Mouse (Mus musculus) lung, postnatal 0 days (tissue): ENCODE data around the gene Fignl1. TPM values are rescaled to one million over a fixed set of nuclear protein-coding genes. Genes with fewer than 3 reads are reported as not detected.
A peak's percentile ranks its signal among the peaks of the same experiment; 100 is the strongest.

Experiments used
- ATAC-seq: fragments of 200-750 bp; cut with Nextera tagmentation; 2 replicates; pipeline ENCODE4 v1.8.0; 2017; ENCODE audit warnings: moderate library complexity
- DNase-seq: peaks from one replicate; pipeline ENCODE4 v3.0.0-alpha.2; 2016; ENCODE audit warnings: low spot score
- H3K27ac ChIP-seq: fragments of 300-500 bp; sonication (generic); 2 replicates; pipeline ENCODE4 v1.5.1; 2014; ENCODE audit warnings: antibody characterized with exemption, mild to moderate bottlenecking, low read length, mixed read lengths
- H3K27me3 ChIP-seq: fragments of 300-500 bp; sonication (generic); replicated peaks from 2 replicates; pipeline ENCODE4 v1.6.1; 2014; ENCODE audit warnings: low read length, mixed read lengths; ENCODE audit not compliant: insufficient read depth
- H3K36me3 ChIP-seq: fragments of 300-500 bp; sonication (generic); 2 replicates; pipeline ENCODE4 v1.6.1; 2014; ENCODE audit warnings: low read length, mixed read lengths; ENCODE audit not compliant: insufficient read depth
- H3K4me1 ChIP-seq: fragments of 300-500 bp; sonication (generic); 2 replicates; pipeline ENCODE4 v1.6.1; 2014; ENCODE audit warnings: antibody characterized with exemption, low read depth, low read length, mixed read lengths; ENCODE audit not compliant: insufficient read depth
- H3K4me2 ChIP-seq: fragments of 300-500 bp; sonication (generic); replicated peaks from 2 replicates; pipeline ENCODE4 v1.6.1; 2014; ENCODE audit warnings: low read depth, mild to moderate bottlenecking, low read length, moderate library complexity, mixed read lengths
- H3K4me3 ChIP-seq: fragments of 300-500 bp; sonication (generic); 2 replicates; pipeline ENCODE4 v1.5.1; 2014; ENCODE audit warnings: low read depth, low read length
- H3K9ac ChIP-seq: fragments of 300-500 bp; sonication (generic); replicated peaks from 2 replicates; pipeline ENCODE4 v1.6.1; 2014; ENCODE audit warnings: low read depth, mild to moderate bottlenecking
- H3K9me3 ChIP-seq: fragments of 300-500 bp; sonication (generic); 2 replicates; pipeline ENCODE4 v1.6.1; 2016; ENCODE audit warnings: low read length, mixed read lengths
- CTCF ChIP-seq: IDR thresholded peaks from 2 replicates; pipeline ENCODE4 v1.5.1; 2016; ENCODE audit warnings: antibody characterized with exemption, mild to moderate bottlenecking
- EP300 ChIP-seq: IDR thresholded peaks from 2 replicates; pipeline ENCODE4 v1.6.1; 2016; ENCODE audit warnings: antibody characterized with exemption, mild to moderate bottlenecking, control low read depth
- WGBS: fragments of 180-500 bp; shearing (Covaris S2); extraction: QIAGEN DNeasy Blood & Tissue Kit; methylation state at CpG from one replicate; pipeline ENCODE4 v1.1.7; 2014; 5-methylcytosine and 5-hydroxymethylcytosine counted together
- polyA plus RNA-seq: library from polyadenylated mRNA; unstranded; fragments of >200 nt; fragmentation: Nextera tagmentation; extraction: Ambion mirVana; gene quantifications from 2 replicates; pipeline ENCODE4 v1.2.1, GENCODE M21; 2015

Gene Fignl1
- 4.2 and 5.6 TPM in 2 replicates for polyA plus RNA-seq

- H3K4me3 ChIP-seq, result peak within 1 kb of the TSS; percentile 69
- peak within 1 kb of the TSS; percentile 69 for H3K9ac ChIP-seq
- H3K36me3 ChIP-seq, result no peaks in the 10 kb centered on the region
- DNase-seq, result peak; percentile 98
- no peak for TF ChIP-seq EP300
- TF ChIP-seq CTCF, result peak; percentile 44
- H3K4me1 ChIP-seq, result no peaks in the 10 kb centered on the region
- ATAC-seq, result peak; percentile 98
- under 1% methylated on average over 52 of the region's 53 CpGs for WGBS
- H3K9me3 ChIP-seq, result no peaks in the 10 kb centered on the region
- peak within 1 kb of the TSS; percentile 92 for H3K27ac ChIP-seq
- H3K27me3 ChIP-seq, result no peaks in the 10 kb centered on the region
- peak within 1 kb of the TSS; percentile 89 for H3K4me2 ChIP-seq
Measured at GRCm38 (mm10) chr11:11808820-11809403, at the start of gene Fignl1. Fignl1 (minus strand) TSS chr11:11808962.

DNA sequence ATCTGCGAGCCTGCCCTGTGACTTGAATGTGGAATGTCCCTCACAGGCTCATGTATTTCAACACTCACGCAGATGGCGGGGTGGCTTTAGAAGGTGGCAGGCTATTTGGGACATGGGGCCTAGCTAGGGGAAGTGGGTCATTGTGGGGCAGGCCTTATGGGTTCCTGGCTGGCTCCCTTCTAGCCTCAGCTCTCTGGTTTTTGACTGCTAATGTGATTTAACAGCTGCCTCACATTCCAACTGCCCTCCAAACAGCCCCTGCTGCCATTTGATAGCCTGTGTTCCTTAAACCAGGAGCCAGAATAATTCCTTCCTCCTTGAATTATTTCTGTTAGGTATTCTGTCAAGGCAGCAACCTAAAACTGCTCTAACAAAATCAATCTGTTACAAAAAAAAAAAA lies 48.2 kb upstream of the Fignl1 start:
- H3K4me3 ChIP-seq, result no peak overlapping the region
- H3K27me3 ChIP-seq, result no peaks in the 10 kb centered on the region
- no peak for TF ChIP-seq EP300
- no peak for TF ChIP-seq CTCF
- no peaks in the 10 kb centered on the region for H3K36me3 ChIP-seq
- H3K4me2 ChIP-seq, result no peak overlapping the region
- WGBS, result 91% methylated on average over 3 of the region's 3 CpGs
- H3K9me3 ChIP-seq, result no peaks in the 10 kb centered on the region
- no peak for DNase-seq
- H3K9ac ChIP-seq, result no peak overlapping the region
- no peak overlapping the region for H3K27ac ChIP-seq
- H3K4me1 ChIP-seq, result peaks cover 2% of the 10 kb centered on the region; the same call in 1 of the 2 replicates
- ATAC-seq, result no peak; the same call in 1 of the 2 replicates

DNA sequence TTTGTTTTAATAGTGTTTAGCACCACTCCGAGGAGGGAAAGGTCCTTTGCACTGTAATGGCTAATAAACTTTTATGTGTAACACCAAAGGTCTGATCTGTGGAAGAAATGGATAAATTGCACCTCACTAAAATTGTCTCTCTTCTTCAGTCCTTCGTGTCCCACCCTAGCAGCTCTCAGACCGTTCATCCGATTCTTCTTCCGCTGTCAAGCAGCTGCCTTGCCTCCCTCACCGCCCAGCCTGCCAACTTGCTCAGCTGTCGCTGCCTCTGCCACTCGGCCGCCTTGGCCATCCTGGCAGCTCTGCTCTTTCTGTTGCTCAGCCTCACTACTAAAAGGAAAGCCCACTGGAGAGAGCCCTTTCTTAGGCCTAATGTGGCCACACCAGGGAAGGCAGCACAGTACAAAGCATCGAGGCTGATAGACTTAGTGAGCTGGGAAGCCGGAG lies 46.9 kb upstream of the Fignl1 start:
- no peak overlapping the region for H3K4me2 ChIP-seq
- WGBS, result 63% methylated on average over 11 of the region's 11 CpGs
- H3K27me3 ChIP-seq, result no peaks in the 10 kb centered on the region
- ATAC-seq (no peak), DNase-seq (no peak)
- H3K9ac ChIP-seq, result no peak overlapping the region
- peaks cover 2% of the 10 kb centered on the region; the same call in 1 of the 2 replicates for H3K4me1 ChIP-seq
- no peaks in the 10 kb centered on the region for H3K9me3 ChIP-seq
- no peak overlapping the region for H3K4me3 ChIP-seq
- peak overlapping the region; percentile 38; the same call in 1 of the 2 replicates for H3K27ac ChIP-seq
- no peaks in the 10 kb centered on the region for H3K36me3 ChIP-seq
- no peak for TF ChIP-seq CTCF
- TF ChIP-seq EP300, result no peak

- ATAC-seq (no peak), DNase-seq (no peak)
- Histone ChIP-seq H3K9ac (no peak overlapping the region), H3K4me3 (no peak overlapping the region), H3K36me3 (no peaks in the 10 kb centered on the region), H3K4me1 (peaks cover 6% of the 10 kb centered on the region; the same call in 1 of the 2 replicates), H3K4me2 (no peak overlapping the region), H3K27ac (peak overlapping the region; percentile 38; the same call in 1 of the 2 replicates), H3K27me3 (no peaks in the 10 kb centered on the region), H3K9me3 (no peaks in the 10 kb centered on the region)
- WGBS, result 42% methylated on average over 6 of the region's 6 CpGs
- TF ChIP-seq CTCF (no peak), EP300 (no peak)
Measured at GRCm38 (mm10) chr11:11855061-11855672, 46.4 kb upstream of the Fignl1 start.

DNA sequence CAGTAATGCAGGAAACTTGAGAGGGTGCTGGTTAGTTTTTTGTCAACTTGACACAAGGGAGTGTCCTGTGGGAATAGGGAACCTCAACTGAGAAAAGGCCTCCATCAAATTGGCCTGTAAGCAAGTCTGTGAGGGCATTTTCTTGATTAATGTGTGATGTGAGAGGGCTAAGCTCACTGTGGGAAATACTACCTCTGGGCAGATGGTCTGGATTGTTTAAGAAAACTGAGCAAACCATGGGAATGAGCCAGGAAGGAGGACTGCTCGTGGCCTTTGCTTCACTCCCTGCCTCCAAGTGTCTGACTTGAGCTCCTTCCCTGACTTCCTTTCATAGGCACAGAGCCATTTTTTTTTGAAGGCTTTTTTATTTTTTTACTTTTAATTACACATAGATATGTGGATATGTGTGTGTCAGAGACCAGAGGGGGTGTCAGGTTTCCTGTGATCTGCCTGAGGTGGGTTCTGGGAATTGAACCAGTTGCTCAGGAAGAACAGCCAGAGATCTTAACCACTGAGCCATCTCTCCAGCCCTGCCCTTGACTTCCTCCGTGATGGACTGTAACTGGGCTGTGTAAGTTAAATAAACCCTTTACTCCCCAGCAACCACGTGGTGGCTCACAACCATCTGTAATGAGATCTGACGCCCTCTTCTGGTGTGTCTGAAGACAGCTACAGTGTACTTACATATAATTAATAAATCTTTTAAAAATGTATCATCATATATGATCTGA lies 45.1 kb upstream of the Fignl1 start:
- Histone ChIP-seq H3K4me3 (no peak overlapping the region), H3K36me3 (no peaks in the 10 kb centered on the region), H3K9me3 (no peaks in the 10 kb centered on the region), H3K4me2 (no peak overlapping the region), H3K27me3 (no peaks in the 10 kb centered on the region), H3K4me1 (peaks cover 6% of the 10 kb centered on the region; the same call in 1 of the 2 replicates), H3K9ac (no peak overlapping the region), H3K27ac (no peak overlapping the region)
- WGBS, result 30% methylated on average over 4 of the region's 4 CpGs
- ATAC-seq (no peak), DNase-seq (no peak)
- TF ChIP-seq CTCF (no peak; the same call in 1 of the 2 replicates), EP300 (no peak)

DNA sequence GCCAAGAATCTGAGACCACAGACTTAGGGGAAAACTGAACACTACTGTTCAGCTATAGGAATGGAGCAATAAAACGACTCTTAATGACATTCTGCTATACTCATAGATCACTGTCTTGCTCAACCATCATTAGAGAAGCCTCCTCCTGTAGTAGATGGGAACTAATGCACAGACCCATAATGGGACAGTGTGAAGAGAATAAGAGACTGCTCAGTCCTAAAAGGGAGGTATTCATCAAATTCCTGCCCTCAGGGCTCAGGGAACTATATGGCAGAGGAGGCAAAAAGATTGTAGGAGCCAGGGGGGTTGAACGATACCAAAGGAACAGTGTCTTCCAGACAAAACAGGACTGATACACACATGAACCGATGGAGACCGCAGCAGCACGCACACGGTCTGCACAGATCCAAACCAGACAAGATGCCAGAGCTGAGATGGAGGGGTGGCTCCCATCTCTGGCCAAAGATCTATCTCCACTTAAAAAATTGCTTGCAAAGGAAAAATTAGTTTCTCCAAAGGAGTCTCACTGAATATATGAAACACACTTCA lies 43.3 kb upstream of the Fignl1 start:
- ATAC-seq (no peak), DNase-seq (no peak)
- H3K27me3 ChIP-seq, result no peaks in the 10 kb centered on the region
- H3K27ac ChIP-seq, result no peak overlapping the region
- H3K4me1 ChIP-seq, result peaks cover 6% of the 10 kb centered on the region; the same call in 1 of the 2 replicates
- H3K4me3 ChIP-seq, result no peak overlapping the region
- no peak overlapping the region for H3K9ac ChIP-seq
- no peak overlapping the region for H3K4me2 ChIP-seq
- no peaks in the 10 kb centered on the region for H3K36me3 ChIP-seq
- no peaks in the 10 kb centered on the region for H3K9me3 ChIP-seq
- TF ChIP-seq CTCF (no peak), EP300 (no peak)
- 71% methylated on average over 6 of the region's 6 CpGs for WGBS
